Mouse (Mus musculus): ENCODE measurements around the gene Ubr4.

Ubr4 gene

DNA sequence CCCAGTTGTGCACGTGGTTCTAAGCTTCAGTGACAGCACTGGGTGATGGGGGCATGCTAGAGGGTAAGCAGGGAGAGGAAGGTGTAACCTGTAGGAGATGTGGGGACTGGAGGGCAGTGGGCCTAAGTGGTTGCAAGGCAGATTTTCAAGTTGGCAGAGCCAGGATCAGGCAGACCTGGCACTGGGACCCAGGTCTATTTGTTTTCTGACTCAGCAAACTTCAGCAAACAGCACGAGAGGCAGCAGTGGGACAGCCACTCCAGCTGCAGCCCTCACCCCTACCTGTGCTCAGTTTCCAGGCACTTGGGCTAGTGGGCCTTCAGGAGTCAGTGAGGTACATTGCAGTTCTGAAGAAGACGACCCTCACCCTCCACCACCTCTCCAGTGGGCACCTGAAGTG lies 4.8 kb downstream of the Ubr4 start:
- DNase-seq (ENCODE audit: low read depth, low spot score), result no peak

DNA sequence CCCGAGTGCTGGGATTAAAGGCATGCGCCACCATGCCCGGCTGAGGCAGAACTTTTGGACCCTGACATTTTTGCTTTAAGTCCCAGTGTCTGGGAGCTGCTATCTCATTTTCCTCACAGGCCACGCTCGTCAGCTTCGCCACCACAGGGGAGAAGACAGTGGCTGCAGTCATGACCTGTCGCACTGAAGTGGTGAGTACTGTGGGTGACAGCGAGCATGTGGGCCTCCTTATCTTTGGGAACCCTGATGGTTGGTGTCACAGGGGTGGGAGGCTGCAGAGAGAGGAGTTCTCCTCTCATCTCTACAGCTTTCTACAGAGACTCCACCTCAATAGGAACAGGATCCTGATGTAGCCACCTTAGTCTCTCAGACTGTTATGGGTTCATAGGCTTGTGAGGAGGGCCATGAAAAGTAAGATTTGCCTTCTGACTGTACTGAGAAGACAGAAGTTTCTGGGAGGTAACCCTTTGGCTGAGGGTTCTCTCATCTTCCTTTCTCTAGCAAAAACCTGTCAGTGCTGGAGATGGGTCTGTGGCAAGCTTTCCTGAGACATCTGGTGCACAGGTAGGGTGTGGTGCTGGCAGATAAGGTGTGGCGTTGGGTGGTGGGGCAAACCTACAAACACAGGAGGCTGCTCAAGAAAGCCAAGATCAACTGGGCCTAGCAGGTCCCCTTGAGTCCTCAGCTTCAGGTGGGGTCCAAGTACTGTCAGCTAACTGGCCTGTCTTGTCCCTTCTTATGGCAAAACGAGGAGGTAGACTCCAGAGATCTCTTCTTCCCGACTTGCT lies 8.5 kb downstream of the Ubr4 start:
- DNase-seq (ENCODE audit: low read depth, low spot score), result no peak

DNA sequence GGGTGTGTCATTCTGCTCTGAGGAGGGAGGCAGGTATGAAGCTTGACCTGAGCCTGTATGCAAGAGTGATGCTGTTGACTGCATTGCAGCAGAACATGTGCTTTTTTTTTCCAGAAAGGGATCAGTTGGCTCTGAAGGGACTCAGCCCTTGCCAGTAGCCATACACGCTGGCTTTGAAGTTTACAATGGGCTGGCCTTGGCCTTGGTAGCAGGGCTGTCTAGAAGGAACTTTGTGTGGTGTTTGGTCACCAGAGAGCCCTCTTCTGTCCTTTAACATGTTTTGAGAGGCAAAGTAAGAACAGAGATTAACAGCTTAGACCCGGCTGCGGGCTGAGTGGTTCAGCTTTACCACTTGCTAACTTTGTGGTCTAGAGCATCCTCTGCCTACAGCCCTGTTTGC lies 14.9 kb downstream of the Ubr4 start:
- no peak for DNase-seq (ENCODE audit: low read depth, low spot score)

DNA sequence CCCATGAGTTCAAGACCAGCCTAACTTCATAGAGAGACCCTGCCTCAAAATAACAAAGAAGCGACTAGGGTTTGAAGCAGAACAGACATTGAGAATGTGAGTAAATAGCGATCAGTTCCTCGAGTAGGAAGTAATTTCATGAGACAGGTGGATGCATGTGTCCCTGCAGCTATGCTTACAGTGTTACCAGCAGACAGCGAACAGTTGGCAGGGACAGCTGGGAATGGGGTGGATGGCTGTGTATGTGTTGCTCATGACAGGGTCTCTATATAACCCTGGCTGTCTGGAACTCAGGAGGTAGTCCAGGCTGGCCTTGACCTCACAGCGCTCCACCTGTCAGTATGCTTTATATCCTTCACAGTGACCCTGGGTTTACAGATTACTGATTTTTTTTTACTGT lies 15.6 kb downstream of the Ubr4 start:
- DNase-seq (ENCODE audit: low read depth, low spot score), result no peak

DNA sequence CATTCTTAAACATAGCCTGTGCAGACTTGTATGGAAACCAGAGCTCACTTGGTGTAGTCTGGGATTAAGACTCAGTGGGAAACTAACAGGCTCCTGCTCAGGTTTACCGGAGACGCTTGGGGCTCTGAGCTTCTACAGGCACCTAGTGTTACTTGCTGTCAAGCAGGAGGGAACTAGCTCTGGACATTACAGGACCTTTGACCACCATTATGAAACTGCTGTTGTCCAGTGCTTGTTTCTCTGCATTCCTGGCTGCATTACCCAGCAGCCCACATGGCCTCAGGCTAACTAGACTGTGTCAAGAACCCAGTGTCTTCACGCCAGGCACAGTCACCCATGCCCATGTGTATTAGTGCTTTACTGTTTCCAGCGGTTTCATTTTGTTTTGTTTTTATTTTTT lies 20.7 kb downstream of the Ubr4 start:
- DNase-seq (ENCODE audit: low read depth, low spot score), result no peak

DNA sequence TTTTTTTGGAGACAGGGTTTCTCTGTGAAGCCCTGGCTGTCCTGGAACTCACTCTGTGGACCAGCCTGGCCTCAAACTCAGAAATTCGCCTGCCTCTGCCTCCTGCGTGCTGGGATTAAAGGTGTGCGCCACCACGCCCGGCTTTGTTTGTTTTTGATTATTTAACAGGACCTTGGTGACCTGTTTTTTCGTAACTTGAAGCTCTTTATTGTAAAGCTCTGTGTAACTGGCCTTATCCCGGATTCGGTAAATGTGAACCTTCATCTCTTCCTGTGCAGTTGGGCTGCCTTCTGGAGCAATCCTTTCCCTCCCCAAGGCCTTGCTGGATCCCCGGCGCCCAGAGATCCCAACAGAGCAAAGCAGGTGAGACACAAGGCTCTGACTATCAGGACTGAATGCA lies 21.1 kb downstream of the Ubr4 start:
- DNase-seq (ENCODE audit: low read depth, low spot score), result no peak

DNA sequence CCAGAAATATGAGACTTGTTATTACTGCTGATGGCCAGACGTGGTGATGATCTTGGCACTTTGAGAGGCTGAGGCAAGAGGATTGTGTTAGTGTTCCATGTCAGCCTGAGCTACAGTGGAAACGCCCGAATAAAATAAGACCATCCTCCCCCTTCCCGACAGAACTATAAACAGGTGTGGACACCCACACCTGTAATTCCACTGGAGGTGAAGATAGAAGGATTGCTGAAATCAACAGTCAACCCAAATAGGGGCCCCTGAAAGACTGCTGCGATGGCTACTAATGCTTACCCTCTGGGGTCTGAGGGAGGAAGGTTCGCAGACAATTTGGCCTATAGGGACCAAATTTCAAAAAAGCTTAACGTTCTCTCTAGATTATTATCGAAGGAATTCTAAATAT lies 27.3 kb downstream of the Ubr4 start:
- no peak for DNase-seq (ENCODE audit: low read depth, low spot score)

DNA sequence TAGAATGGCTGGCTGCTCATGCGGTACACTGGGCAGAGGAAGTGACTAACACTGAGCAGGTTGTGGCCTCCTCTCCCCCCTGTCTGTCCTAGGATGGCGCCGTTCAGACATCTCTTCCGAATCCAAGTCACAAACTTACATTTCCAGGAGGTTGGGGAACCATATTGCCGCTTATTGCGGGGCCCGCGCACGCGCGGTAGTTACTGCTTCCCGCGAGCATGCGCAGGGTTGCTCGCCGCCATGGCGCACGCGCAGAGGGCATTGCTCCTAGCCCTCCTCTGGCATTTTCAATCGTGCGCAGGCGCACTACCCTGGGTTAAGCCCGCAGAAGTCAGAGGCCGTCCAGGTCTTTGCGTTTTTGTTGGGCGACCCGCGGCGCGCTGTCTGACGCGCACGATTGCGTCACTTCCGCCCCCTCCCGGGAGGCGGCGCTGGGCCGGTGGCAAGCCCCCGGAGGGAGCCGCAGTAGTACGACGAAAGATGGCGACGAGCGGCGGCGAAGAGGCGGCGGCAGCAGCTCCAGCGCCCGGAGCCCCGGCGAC lies 27.9 kb downstream of the Ubr4 start:
- peak; percentile 99 for DNase-seq (ENCODE audit: low read depth, low spot score)

DNA sequence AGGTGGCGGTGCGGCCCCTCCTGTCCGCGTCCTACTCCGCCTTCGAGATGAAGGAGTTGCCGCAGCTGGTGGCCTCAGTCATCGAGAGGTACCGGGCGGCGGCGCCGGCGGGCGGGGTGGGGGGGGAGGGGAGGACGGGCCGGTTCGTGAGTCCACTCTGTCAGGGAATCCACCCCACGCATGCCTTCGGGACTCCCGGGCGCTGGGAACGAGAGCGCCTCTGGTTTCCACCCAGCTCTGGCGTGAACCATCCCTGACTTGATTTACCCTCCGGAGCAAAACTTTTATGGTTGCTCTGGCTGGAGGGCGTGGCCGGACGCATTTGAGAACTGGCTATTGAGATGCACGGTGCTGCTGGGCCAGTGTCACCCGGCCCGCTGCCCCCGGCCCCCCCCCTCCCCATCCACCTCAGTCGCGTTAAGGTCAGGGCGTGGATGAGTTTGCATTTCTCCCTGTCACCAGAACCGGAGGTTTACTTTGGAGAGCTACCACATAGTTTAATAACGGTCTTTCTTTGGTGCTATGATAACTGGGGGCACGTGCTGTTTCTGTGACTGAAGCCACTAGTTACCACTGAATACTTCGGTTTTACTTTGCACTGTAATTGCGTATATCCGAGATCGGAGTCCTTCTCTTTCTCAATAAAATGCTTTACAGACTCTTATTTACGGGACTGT lies 28.5 kb downstream of the Ubr4 start:
- peak; percentile 76 for DNase-seq (ENCODE audit: low read depth, low spot score)

DNA sequence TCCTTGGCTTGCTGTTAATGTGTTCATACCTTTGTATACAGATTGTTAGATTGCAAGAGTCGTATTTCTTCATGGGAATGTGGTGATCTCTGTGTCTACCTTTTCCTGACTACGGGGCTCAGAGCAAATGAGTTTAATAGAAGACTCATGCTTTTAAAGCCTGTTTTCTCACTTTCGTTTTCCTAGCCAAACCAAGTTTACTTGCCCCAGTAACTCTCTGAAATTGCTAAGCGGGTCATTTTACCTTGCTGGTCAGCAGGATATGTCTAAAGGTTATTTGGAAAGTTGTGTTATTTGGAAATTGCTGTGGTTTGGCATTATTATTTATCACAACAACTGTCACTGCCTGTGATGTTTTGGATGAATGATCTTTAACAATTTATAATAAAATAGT lies 29.0 kb downstream of the Ubr4 start:
- no peak for DNase-seq (ENCODE audit: low read depth, low spot score)

DNA sequence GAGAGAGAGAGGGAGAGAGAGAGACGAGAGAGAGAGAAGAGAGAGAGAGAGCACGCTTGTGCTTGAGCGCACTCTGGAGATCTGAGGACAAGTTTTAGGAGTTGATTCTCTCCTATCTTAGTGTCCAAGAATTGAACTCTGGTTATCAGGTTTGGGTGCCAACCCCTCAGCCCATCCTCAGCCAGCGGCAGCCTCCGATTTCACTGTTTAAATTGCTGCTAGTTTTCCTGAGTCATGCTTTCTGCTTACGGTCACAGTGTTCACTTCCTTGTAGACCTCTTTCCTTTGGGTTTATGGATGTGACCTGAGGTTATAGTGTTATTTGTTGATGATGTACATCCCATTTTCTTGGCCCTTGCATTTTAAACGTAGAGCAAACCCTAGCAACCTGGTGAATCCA lies 29.8 kb downstream of the Ubr4 start:
- no peak for DNase-seq (ENCODE audit: low read depth, low spot score)

DNA sequence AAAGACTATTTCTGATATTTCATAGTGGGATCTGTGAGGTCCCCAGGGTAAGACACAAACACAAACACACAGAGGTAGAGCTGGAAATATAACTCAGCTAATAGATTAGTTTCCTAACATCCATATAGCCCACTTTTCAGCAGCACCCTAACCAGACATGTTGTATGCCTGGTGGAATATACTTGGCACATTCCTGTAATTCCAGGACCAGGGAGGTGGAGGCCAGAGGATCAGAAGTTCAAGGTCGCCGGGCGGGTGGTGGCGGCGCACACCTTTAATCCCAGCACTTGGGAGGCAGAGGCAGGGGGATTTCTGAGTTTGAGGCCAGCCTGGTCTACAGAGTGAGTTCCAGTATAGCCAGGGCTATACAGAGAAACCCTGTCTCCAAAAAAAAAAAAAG lies 33.4 kb downstream of the Ubr4 start:
- peak; percentile 79 for DNase-seq (ENCODE audit: low read depth, low spot score)

DNA sequence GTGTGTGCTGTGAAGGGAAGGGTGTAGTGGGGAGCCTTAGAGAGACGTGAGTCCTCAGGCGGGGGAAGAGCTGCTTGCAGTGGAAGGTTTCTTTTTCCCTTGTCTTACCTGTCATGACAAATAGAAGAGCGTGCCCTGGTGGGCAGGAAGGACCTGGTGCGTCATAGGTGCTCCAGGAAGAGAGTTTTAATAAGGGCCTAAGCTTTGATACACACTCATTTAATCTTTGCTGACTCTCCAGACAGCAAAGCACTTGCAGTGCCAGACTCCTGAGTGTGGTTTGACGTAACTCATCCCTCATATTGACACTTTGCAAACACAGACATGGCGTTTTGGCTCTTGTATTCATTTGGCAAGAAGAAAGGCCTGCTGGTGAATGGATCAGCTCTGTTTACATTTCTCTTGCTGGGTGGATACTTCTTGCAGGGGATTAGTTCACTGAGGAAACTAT lies 34.5 kb downstream of the Ubr4 start:
- no peak for DNase-seq (ENCODE audit: low read depth, low spot score)

DNA sequence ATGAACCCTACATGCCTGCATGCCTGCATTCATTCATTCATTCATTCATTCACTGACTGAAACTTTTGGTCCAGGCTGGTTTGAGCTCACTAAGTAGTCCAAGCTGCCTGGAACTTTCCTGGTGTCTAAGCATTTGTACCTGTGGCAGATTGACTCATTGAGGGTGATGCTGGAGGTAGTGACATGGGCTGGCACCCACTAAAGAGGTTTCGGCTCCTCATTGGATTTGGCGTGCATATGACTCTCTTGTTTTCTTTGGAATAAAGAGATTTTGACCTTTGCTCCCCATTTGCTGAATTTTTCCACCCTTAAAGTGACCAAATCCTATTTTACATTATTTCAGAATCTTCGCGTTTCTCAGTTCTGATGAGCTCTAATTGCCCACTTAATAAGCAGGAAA lies 37.1 kb downstream of the Ubr4 start:
- DNase-seq (ENCODE audit: low read depth, low spot score), result no peak

DNA sequence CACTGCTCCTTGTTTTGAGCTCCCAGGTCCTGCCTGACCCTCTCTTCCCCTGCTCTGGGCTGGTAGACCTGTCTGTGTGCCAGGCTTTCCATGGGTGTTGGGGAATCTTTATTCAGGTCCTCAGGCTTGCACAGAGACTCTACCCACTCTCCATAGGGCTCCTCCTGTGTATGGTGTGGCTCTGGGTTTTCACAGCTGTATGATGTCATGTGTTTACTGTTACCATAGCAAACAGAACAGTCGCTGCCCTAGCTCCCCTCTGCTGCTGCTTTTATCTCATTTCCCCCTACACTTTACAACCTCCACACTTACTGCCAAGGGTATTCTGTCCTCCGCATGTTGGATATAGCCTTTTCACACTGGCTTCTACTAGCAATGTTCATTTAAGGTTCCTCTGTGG lies 43.0 kb downstream of the Ubr4 start:
- no peak for DNase-seq (ENCODE audit: low read depth, low spot score)

DNA sequence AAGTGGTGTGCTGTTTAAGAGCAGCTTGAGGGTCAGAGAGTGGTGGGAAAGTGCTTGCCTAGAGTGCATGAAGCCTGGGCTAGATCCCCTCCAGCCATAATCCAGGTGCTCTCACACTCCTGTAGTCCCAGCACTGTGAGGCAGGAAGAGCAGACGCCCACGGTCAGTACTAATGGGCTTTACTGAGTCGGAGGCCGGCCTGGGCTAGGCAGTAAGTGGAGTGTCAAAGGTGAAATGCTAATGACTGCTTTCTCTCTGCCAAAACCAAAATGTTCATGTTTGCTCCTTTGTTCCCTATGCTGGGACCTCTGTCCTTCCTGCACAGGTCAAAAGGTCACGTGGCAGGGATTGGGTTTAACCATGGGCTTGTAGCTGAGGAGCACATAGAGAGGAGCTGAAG lies 48.1 kb downstream of the Ubr4 start:
- no peak for DNase-seq (ENCODE audit: low read depth, low spot score)

DNA sequence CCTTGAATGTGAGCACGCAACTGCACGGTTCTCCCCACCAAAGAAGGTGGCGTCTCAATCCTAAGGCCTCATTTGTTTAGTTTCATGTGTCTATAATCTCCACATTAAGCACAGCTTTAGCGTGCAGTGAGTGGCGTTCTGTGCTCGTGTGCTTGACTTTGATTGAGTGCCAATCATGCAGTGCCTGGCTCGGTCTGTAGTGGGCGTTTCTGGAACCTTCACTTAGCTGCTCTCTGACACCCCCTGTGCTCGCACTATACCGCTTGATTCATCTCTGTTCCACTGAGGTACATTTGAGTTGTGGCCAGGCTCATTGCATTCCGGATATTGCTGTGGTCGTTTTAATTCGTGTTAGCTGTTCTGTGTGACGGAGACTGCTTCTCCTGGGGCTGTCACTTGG lies 50.8 kb downstream of the Ubr4 start:
- DNase-seq (ENCODE audit: low read depth, low spot score), result peak; percentile 41

DNA sequence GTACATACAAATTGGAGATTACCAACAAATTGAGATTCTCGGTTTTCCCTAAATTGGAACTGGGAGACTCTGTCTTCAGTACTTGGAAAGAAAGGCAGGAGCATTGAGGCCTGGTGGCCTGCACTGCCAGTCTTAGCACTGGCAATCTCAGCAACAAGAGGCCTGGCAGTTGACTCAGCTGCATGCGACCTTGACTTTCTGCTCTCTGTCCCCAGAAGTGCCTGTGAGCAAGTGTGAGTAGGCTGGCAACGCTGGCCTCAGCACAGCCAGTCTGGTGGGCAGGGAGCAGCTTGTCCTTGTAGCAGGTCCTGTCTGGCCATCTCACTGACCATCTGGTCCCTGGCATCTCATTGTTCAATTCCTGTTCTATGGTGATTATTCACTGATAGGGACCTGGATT lies 58.9 kb downstream of the Ubr4 start:
- no peak for DNase-seq (ENCODE audit: low read depth, low spot score)

DNA sequence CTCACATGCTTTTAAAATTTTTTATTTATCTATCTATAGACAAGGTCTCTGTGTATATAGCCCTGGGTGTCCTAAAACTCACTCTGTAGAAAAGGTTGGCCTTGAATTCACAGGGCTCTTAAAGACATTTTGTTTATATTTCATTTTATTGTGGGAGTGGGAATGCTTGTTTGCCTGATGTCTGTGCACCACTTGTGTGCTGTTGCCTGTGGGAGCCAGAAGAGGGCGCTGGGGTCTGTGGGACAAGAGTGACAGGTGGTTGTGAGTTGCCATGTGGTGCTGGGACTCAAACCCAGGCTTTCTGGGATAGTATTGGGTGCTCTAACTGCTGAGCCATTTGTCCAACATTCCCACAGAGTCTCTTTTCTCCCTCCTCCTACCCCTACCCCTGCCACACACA lies 65.5 kb downstream of the Ubr4 start:
- DNase-seq (ENCODE audit: low read depth, low spot score), result peak; percentile 68

DNA sequence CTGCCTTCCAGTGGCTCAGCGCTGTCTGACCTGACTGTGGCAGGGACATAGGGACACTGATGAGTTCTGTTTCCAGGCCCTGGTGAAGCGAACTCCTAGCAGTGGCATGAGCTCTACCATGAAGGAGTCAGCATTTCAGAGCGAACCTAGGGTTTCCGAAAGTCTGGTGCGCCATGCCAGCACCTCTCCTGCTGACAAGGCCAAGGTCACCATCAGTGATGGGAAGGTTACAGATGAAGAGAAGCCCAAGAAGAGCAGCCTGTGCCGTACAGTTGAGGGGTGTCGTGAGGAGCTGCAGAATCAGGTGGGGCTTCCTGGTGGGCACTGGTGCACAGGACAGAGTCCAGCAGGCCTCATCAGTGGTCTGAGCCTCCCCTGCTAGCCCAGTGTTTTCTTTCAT lies 69.2 kb downstream of the Ubr4 start:
- no peak for DNase-seq (ENCODE audit: low read depth, low spot score)

DNA sequence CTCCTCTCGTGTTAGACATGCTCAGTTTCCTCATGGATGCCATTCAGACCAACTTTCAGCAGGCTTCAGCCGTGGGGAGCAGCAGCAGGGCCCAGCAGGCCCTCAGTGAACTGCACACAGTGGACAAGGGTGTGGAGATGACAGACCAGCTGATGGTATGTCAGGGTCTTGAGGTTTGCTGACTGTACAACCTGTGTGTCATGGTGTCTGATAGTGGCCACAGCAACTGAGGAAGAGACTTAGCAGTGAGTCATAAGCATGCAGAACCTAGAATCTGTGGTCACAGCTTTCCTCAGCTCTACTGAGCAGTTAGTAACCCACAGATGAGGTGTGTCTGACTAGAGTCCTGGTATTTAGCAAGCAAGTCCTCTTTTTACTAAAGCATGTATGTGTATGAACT lies 70.0 kb downstream of the Ubr4 start:
- DNase-seq (ENCODE audit: low read depth, low spot score), result no peak

DNA sequence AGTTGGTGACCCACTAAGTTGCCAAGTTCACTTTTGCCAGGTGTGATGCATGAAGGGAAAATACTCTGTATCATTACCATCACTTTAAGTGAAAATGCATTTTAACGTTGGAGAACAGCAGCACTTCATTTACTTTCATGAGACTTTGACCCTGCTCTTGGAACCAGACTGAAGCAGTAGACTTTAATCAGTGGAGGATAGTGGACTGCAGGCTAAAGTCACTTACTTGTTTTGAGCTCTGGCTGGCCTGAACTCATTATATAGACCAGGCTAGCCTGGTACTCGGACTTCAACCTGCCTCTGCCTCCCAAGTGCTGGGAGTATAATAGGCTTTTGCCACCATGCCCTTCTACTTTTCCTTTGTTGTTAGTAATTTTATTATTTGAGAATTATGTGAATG lies 70.9 kb downstream of the Ubr4 start:
- DNase-seq (ENCODE audit: low read depth, low spot score), result no peak

DNA sequence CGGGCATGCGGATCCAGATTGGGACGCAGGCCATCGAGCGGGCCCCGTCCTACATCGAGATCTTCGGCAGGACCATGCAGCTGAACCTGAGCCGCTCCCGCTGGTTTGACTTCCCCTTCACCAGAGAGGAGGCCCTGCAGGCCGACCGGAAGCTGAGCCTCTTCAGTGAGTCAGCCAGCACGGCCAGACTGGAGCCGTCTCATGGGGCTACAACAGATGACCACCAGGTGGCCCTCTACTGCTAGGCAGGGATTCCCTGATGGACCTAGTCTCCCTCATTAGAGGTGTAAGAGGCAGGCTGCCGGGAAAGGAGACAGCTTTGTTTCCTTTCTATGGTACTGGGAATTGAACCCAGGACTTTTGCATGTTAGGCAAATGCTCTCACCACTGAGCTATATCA lies 77.8 kb downstream of the Ubr4 start:
- DNase-seq (ENCODE audit: low read depth, low spot score), result peak; percentile 88

Measured in ZHBTc4 (cell line).